Mouse (Mus musculus) adrenal gland, adult 2 months (tissue): ENCODE data around the gene Suds3. TPM values are rescaled to one million over a fixed set of nuclear protein-coding genes. Genes with fewer than 3 reads are reported as not detected.

Experiments used
- DNase-seq: peaks from one replicate; pipeline ENCODE4 v3.0.0; 2021
- long read RNA-seq: library from polyadenylated mRNA; stranded (forward); transcript quantifications from one replicate; pipeline ENCODE4 v2.0.0, GENCODE M21; 2021
- polyA plus RNA-seq: library from polyadenylated mRNA; depleted of rRNA; stranded (reverse); fragments of >200 nt; gene quantifications from 2 replicates; pipeline ENCODE4 v1.2.3, GENCODE M21; 2012; rRNA removed
- total RNA-seq, 2 experiments: library from RNA; stranded (reverse); gene quantifications; 2 replicates each; pipeline ENCODE4 v1.2.3; 2021

Suds3 gene
- total RNA-seq (100 to 1,000 TPM; 106 to 144 TPM), polyA plus RNA-seq (61.5 and 68.0 TPM in 2 replicates)
- long read RNA-seq, partial matches to known transcripts, result 141 of 186 reads
- long read RNA-seq, other reads (novel, unspliced or antisense), result 45 of 186 reads

DNA sequence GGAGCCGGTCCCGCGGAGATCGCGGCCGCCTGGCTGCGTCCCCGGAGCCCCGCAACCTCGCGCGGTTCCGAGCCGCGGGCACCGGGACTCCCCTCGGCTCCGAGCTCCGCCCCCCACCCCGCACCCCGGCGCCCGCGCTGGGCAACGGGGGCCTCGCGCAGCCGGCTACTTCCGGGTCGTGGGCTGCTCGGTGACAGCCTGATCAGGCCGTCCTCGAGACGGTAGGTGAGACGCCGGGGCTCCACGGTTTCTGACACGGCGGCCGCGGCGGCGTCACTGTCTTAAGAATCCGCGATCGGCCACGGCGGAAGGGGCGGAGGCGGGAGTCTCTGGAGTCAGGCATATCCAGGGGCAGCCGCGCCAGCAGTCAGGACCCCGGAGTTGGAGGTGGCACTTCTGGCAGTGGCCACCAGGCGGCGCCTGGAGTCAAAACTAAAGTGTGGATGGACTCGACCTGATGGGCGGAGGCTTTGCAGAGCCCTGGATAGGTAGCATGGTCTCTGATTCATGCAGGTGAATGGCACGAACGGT is at the start of gene Suds3:
Gene Suds3, minus strand, starts transcription at position 278 of the 531 bp plus-strand sequence.
- DNase-seq, result peak; percentile 95

DNA sequence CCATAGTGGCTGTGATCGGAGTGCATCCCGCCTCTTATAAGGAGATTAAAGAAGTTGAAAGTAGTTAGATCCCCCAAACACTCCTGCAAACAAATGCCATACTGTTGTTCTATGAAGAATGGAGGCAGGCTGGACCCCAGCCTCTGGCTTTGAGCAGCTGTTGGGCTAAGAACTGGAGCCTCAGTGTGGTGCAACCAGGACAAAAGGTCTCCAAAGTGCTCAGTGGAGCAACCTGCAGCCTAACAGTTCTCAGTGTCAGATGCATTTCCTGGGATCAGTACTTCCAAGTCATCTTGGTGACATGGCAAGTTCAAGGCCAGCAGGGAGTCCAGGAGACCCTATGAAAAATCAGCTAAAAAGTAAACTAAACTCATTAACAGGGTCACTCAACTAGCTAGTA is 49.0 kb upstream of the Suds3 start:
- no peak for DNase-seq

DNA sequence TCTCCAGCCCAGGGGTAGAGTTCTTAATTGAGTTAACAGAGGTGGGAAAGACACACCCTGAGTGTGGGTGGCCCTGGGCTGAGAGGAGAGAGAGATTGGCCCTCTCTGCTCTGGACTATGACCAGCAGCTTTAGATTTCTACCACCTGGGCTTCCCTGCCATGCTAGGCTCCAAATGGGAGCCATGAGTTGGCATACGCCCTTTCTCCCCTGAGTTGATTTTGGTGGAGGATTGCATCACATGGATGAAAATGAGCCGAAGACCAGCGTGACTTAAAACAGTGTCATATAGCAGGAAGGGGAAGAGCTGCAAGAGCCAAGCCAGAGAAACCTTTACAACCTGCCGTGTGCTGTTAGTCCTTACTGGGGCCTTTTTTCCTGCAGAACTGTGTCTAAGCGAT is 48.6 kb upstream of the Suds3 start:
- DNase-seq, result no peak

DNA sequence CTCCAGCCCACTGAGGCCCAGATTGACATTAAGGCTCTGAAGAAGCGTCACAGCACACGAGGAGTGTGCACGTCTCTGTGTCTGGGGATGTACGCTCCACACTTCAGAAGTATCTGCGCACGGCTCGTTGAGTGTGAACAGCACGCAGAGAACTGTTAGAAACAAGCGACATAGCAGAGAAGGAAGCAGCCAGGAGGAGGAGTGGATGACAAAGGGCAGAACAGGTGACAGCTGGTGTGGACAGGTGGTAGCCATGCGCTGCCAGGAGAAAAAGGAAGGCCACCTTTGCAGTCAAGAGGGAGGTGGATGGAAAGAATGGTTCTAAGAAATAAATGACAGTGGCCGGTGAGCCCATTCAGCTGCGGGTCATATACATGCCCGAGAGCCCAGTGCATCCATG is 47.9 kb upstream of the Suds3 start:
- no peak for DNase-seq

DNA sequence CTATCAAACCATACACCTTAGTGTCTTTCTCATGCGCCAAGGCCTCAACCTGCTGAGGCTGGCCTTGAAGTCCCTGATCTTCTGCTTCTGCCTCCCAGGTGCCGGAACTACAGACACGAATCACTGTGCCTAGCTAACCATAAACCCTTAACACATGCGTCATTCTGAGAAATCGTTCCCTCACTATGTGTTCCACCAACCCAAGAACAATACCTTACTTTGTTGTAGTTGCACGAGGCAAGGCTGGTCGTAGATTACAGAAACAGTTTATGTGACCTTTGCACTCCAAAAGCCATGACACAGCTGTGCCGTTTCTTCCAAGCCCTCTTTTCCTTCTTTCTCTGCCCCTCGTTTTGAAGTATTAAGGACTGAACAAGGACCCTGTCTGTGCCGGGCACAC is 44.6 kb upstream of the Suds3 start:
- DNase-seq, result no peak

DNA sequence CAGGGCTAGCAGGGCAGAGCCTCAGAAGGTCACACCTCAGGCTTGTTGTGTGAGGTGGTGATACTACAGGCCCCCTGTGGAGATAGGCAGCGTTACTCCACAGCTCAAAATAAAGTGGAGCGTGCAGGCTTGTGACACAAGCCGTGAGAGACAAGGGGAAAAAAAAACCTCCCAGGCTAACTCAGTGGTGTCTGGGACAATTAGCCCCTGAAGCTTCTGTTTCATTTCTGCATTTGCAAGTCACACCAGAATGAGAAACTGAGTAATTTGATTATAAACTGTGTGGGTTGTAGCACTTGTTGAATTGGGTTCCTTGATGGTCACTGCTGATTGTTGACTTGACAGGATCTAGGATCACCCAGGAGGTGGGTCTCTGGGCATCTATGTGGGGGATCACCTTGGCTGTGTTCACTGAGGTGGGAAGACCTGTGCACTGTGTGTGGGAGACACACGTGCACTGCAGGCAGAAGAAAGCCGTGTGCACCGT is 43.9 kb upstream of the Suds3 start:
- no peak for DNase-seq

DNA sequence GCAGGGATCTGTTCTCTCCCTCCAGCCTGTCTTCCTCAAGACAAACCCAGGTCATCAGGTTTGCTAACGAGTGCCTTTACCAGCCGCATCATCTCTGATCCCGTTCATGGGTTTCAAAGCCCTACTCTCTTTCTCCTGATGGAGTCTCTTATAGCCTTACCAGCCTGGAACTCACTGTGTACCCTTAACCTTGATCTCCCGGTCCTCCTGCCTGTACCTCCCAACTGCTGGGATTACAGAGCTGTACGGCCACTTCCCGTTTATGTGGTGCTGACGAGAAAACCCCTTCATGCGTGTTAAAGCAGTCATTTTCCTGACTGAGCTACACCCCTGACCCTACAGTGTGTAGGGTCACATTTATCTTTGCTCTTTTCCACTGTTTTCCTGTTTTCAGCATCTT is 43.4 kb upstream of the Suds3 start:
- DNase-seq, result no peak

DNA sequence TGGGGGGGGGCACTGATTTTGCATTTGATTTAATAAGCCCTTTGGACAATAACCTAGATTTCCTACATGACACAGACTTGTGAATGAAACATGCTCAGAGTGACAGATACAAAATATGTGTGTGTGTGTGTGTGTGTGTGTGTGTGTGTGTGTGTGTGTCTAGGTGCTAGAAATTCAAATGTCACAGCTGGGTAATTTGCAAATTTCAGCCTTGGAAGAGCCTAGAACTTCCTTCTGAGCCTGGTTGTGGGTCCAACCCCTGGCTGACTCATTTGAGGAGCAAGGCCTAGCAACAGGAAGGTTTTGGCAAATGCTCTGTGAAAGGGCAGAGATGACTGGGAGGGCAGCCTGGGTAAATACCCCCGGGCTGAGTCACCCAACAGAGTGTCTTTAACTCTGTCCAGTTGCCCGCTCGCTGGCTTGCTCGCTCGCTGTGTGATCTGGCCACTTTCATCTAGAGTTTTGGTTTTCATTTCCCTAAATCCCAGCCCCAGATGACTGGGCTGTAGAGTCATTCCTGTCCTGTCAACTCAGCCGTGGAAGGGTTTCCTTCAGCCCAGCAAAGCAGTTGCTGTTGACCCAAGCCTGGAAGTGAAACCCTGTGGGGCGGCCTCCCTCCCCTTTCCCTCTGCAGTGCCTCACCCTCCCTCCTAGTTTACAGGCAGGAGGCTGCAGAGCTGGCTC is 42.6 kb upstream of the Suds3 start:
- DNase-seq, result peak; percentile 93

DNA sequence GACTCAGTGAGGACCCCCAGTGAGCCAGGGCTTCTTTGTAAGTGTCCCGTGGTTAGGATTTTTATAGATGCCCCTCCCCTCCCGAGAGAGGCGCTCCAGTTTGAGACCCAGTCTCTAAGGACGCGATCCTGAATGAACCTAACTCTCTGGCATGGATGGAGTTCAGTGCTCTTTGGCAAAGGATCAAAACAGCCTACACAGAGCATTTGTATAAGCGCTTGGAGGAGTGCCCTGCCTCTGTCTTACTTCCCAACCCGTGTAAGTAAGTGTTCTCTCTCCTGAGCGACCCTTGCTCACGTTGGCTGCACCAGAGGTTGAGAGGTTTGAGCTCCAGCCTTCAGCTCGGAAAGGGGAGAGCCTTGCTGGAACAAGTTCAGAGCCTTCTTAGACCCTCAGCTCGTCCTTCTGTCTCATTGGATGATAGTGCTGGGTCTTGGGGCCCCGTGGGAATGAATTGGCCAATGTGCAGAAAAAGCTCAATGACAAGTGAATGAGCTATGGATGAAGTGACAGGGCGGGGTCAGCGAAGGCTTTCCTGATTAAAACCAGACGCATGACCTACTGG is 37.7 kb upstream of the Suds3 start:
- DNase-seq, result no peak

DNA sequence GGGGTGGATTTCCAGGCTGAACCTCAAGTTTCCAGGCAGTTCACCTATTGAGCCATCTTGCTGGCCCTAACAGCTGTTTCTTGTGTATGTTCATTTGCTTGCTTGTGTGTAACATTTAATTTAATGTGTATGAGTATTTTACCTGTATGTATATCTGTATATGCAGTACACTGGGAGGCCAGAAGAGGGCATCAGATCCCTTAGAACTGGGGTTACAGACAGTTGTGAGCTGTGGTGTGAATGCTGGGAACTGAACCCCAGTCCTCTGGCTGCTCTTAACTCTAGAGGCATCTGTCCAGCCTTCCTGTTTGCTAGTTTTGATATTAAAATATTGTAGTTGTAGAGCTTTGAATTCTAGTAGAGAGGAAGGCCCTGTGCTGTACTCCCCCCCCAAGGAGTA is 37.0 kb upstream of the Suds3 start:
- no peak for DNase-seq

DNA sequence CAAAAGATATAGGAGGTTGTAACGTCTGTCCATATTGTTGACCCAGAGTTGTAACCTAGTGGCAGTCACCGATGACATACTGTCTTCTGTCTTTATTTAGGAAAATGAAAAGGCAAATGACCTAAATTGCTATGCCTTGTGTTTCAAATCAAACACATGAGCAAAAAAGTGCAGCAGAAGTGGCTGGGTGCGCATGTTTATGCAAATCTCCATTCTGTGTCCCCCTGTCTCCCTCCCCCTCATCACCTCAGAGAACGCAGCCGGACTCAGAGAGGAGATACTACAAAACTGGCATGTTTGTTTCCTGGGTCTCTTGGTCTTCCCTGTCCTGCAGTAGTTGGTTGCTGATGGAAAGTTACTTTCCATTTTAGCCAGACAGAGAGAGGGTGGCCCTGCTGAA is 34.2 kb upstream of the Suds3 start:
- no peak for DNase-seq

DNA sequence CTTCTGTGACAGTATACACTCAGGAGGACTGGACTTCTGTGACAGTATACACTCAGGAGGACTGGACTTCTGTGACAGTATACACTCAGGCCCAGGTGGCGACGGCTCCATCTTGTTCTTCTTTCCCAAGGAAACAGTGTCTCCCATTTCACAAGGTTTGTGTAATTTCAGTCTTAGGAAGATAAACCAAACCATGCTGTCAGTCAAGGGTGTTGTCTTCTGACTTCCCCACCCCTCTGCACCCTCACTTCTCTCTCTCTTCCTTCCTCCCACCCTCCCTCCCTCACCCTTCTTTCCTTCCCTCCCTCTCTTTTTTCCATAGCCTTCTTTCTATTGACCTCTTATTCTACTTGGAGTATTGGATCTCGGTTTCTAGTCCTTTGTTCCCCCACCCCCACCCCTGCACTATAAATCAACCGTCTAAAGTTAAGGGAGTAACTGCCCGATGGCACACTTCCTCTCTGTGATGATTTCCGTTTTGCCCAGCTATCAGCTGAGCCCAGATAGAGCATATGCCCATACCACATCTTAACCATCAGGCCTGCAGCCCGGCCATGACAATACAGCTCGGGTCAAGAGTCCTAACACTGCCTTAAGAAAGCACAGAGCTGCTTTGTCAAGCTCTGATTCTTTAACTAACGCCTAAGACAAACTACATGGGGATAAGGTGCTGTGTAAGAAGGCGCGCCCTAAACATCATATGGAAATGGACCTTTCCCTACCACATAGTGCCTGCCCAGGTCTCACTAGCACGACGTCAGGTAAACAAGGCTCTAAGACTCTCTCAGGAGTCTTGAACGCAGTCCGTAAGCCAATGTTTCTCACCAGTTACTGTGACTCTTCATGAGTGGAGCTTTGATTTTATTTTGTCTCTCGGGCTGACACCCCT is 33.4 kb upstream of the Suds3 start:
- no peak for DNase-seq

DNA sequence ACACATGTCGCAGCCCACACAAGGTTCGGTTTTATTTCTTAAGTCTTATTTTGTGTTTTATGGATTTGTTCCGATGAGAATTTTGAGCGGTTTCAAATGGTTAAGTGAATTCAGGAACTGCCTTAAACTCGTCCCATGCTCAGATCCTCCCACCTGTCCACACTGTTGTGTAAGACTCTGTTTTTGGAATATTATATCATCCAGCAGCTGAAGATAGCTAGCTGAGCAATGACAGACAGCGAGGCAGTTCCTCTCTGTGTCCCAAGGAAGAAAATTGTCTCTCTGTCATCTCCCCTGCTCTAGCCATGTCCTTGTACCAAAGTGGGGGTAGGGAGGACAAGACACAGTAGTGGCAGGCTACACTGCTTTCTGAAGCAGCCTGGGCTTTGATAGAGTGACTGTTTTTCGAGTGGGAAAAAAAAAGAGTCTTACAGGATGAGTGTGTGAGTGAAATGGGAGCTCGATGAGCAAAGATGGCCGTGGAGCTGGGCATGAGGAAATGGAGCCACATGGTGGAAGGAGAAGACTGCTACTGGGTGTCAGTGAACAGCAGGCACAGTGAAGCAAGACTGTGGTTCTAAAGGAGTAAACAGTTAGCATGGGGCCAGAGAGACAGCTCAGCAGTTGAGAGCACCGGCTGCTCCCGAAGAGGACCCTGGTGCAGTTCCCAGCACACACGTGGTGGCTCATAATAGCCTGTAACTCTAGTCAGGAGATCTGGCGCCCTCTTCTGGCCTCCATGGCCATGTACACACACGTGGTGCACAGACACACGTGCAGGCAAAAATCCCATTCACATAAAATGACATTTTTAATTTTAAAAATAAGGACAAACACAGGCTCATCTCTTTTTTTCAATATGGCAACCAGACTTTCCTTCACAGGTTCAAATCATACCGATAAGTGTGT is 31.5 kb upstream of the Suds3 start:
- no peak for DNase-seq

DNA sequence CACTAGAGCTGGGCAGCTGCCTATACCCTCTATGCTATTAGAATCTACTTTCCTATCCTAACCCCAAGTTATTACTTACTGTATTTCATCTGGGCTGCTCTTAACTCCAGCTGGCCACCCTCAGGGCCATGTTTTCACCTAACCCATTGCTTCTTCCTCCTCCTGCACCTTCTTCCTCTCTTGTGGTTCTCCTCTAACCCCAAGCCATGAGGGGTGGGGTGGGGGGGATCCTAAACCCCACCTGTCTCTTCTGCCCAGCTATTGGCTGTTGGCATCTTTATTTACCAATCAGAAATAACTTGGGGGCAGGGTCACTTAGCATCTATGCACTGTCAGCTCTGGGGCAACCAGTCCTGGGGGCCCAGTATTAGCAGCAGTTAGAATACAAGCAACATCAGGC is 30.3 kb upstream of the Suds3 start:
- DNase-seq, result no peak

DNA sequence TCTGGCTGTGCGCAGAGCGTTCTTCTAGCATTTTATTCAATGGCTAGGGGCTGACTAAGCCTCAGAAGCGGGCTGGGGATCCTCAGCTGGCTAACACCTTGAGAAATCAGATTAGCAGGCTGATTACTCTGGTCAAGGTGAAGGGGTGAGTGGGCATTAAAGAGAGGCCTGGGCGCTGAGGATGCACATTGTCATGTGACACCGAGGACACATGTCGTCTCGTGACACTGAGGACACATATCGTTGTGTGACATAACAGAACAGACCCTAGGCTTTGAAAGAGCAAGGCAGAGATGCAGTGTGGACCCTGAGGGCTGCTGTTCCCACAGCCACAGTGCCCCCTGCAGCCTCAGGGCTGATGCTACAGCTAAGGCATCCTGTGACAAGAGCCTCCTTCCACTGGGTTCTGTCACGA is 27.8 kb upstream of the Suds3 start:
- DNase-seq, result peak; percentile 52

DNA sequence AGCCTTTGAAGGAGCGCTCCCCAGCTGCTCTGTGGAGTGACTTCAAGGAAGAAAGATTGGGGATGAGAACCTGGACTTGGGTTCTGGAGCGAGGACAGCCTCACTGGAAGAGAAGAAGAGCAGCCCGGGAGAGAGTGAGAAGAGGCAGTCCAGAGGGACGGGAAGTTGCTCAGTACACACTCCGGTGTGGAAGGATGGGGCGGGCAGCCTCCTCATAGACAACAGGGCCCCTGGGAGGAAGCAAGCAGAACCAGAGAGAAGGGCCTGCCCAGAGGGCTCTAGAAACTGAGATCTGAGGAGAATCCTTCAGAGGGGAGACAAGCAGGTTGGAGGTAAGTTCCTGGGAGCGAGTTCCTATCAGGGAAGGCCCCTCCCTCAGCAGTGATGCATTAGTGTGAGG is 24.5 kb upstream of the Suds3 start:
- no peak for DNase-seq

DNA sequence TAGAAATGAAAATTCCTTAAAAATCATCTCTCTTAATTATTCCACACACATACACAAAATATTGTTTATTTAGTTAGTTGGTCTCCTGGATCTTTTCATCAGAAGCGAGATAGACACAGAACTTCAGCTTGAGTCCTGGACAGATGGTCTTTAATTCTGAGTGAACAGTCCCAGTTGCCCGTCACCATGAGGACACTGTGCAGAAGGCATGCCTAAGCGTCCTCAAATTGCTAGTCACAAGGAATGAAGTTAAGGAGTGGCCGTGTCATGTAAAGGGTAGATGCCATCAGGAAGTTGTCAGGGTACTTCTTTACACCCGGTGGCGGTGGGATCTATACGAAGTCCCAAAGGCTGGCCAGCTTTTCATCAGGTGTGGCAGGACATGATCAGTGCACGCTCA is 23.9 kb upstream of the Suds3 start:
- DNase-seq, result no peak

DNA sequence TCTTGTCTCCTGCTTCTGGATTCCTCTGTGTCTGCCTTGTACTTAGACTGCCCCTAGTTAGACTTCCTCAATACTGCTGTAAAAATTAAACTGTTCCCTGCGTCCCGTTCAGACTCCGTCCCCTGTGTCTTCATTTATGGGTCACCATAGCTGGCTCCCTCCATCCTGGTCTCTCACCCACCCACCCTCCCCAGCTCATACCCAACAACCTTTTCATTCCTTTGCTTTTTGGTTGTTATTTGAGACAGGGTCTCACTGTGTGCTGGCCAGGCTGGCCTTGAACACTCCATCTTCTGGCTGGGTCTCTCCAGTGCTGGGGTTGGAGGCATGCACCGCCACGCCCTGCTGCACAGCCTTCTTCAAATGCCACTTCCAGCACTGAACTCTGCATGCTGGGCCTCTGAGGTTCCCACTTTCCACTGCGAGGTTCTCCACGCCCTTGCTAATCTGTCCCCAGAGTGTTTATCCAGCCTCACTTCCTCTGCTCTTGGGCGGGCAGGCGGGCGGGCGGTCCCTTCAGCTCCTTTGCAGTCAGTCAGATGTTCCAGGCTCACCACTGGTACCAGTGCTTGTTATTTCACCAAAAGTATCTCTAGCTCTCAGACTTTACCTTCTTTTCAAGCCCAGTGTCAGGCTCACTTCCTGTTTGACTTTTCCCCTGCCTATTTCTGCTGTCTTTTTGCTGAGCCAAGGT is 22.5 kb upstream of the Suds3 start:
- no peak for DNase-seq

DNA sequence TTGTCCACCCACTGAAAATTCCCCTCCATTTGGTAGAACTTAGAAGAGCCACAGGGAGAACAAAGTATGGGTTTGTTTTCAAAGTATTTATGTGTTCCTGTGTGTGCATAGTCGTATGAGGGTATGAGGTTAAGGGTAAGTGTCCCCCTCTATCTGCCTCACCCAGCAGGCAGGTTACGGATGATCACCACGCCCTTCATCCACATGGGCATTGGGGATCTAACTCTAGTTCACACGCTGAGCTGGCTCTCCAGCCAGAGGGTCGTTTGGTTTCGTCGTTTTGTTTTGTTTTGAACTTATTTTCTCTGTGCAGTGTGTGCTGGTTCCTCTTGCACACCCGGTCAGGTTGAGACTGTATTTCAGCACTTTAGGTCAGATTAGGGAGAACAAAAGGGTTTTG is 21.7 kb upstream of the Suds3 start:
- DNase-seq, result no peak

DNA sequence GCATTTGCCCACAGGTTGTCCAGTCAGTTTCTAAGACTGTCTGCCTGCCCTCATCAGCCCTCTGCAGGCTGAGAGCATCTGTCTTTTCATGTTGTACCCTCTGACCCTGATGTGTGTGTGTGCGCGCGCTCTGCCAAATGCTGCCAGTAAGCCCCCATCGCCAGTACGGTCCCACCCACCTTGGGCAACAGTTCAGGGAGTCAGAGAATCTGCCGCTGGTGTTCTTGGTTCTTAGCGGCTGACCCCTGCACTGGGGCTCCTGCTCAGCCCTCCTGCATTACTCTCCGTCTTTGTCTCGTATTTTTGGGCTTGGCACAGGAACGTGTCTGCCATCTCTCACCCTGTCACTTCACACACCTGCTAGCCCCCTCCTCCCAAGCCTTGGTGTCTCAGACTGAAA is 21.1 kb upstream of the Suds3 start:
- no peak for DNase-seq

DNA sequence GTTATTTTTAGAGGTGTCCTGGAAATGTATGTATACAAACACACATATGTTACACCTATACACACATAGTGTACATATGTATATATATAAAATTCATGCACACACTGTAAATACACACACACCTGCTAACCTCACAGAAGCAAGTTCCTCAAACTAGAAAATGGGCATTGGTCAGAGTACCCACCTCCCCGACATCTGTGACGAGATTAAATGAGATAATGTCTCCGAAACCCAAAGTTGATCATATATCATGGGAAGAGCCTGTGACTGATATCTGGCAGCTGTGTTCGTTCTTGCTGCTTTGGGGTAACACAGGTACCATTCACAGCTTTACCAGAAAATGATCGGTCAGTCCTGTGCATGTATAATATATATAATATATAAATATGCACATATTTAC is 20.7 kb upstream of the Suds3 start:
- DNase-seq, result no peak
